Mouse (Mus musculus) forebrain, embryonic 15.5 days (tissue): ENCODE measurements around the gene Rora. TPM values are rescaled to one million over a fixed set of nuclear protein-coding genes. Genes with fewer than 3 reads are reported as not detected.

Experiments
- ATAC-seq: fragments of 200-750 bp; cut with Nextera tagmentation; replicated peaks from 2 replicates; pipeline ENCODE4 v1.8.0; 2017; ENCODE audit warnings: mild to moderate bottlenecking, moderate TSS enrichment, moderate library complexity
- H3K27ac ChIP-seq: fragments of 300-500 bp; sonication (generic); replicated peaks from 2 replicates; pipeline ENCODE4 v1.5.1; 2015; ENCODE audit warnings: mild to moderate bottlenecking, inconsistent platforms
- H3K27me3 ChIP-seq: fragments of 300-500 bp; sonication (generic); 2 replicates; pipeline ENCODE4 v1.6.1; 2015; ENCODE audit warnings: inconsistent platforms
- H3K36me3 ChIP-seq: fragments of 300-500 bp; sonication (generic); 2 replicates; pipeline ENCODE4 v1.6.1; 2015; ENCODE audit warnings: mild to moderate bottlenecking, inconsistent platforms
- H3K4me1 ChIP-seq: fragments of 300-500 bp; sonication (generic); 2 replicates; pipeline ENCODE4 v1.6.1; 2015; ENCODE audit warnings: inconsistent platforms
- H3K4me2 ChIP-seq: fragments of 300-500 bp; sonication (generic); replicated peaks from 2 replicates; pipeline ENCODE4 v1.6.1; 2015; ENCODE audit warnings: mild to moderate bottlenecking, inconsistent platforms
- H3K4me3 ChIP-seq: fragments of 300-500 bp; sonication (generic); 2 replicates; pipeline ENCODE4 v1.5.1; 2015; ENCODE audit warnings: mild to moderate bottlenecking, inconsistent platforms
- H3K9ac ChIP-seq: fragments of 300-500 bp; sonication (generic); replicated peaks from 2 replicates; pipeline ENCODE4 v1.6.1; 2015; ENCODE audit warnings: mild to moderate bottlenecking, inconsistent platforms
- H3K9me3 ChIP-seq: fragments of 300-500 bp; sonication (generic); 2 replicates; pipeline ENCODE4 v1.6.1; 2016; ENCODE audit warnings: inconsistent platforms
- WGBS: fragments of 180-500 bp; shearing (Covaris S2); methylation state at CpG from one replicate; pipeline ENCODE4 v1.1.7; 2015; ENCODE audit warnings: mixed read lengths; 5-methylcytosine and 5-hydroxymethylcytosine counted together
- polyA plus RNA-seq: library from polyadenylated mRNA; unstranded; fragments of >200 nt; fragmentation: Nextera tagmentation; extraction: Ambion mirVana; gene quantifications from 2 replicates; pipeline ENCODE4 v1.2.1, GENCODE M21; 2015

The Rora gene
- polyA plus RNA-seq, 1 experiment from 2014 or later: 11.8 TPM

- no peak overlapping the region for H3K4me2 ChIP-seq
- H3K4me3 ChIP-seq: no peak overlapping the region
- H3K9ac ChIP-seq: no peak overlapping the region
- H3K27ac ChIP-seq: no peak overlapping the region
- ATAC-seq: no peak
- no peaks in the 10 kb centered on the region for H3K36me3 ChIP-seq
- 65% methylated on average over 7 of the region's 7 CpGs for WGBS
- no peaks in the 10 kb centered on the region for H3K4me1 ChIP-seq
- H3K9me3 ChIP-seq: no peaks in the 10 kb centered on the region
- H3K27me3 ChIP-seq: no peaks in the 10 kb centered on the region
These were observed 728.2 kb downstream of the Rora start for GRCm38 (mm10) chr9:69381741-69382140.

- Histone ChIP-seq H3K9ac (no peak overlapping the region), H3K27ac (no peak overlapping the region), H3K36me3 (no peaks in the 10 kb centered on the region), H3K9me3 (no peaks in the 10 kb centered on the region), H3K4me2 (no peak overlapping the region), H3K4me1 (no peaks in the 10 kb centered on the region), H3K27me3 (no peaks in the 10 kb centered on the region), H3K4me3 (no peak overlapping the region)
- no peak for ATAC-seq
- WGBS: 92% methylated on average over 17 of the region's 17 CpGs
These were observed 730.9 kb downstream of the Rora start for GRCm38 (mm10) chr9:69384475-69384874.

- Histone ChIP-seq H3K4me3 (no peak overlapping the region), H3K36me3 (no peaks in the 10 kb centered on the region), H3K9ac (no peak overlapping the region), H3K27ac (no peak overlapping the region), H3K27me3 (no peaks in the 10 kb centered on the region), H3K4me2 (no peak overlapping the region), H3K4me1 (no peaks in the 10 kb centered on the region), H3K9me3 (no peaks in the 10 kb centered on the region)
- WGBS: 81% methylated on average over 1 of the region's 1 CpGs
- ATAC-seq: no peak
These were observed 731.3 kb downstream of the Rora start for GRCm38 (mm10) chr9:69384905-69385304.

GRCm38 (mm10) chr9:69387296-69387695 lies 733.7 kb downstream of the Rora start:
- Histone ChIP-seq H3K4me1 (no peaks in the 10 kb centered on the region), H3K36me3 (no peaks in the 10 kb centered on the region), H3K9ac (no peak overlapping the region), H3K4me2 (no peak overlapping the region), H3K4me3 (no peak overlapping the region), H3K9me3 (no peaks in the 10 kb centered on the region), H3K27me3 (no peaks in the 10 kb centered on the region), H3K27ac (no peak overlapping the region)
- no peak for ATAC-seq
- WGBS: 90% methylated on average over 4 of the region's 4 CpGs

GRCm38 (mm10) chr9:69390631-69391030 lies 737.0 kb downstream of the Rora start:
- no peak for ATAC-seq
- Histone ChIP-seq H3K27me3 (no peaks in the 10 kb centered on the region), H3K27ac (no peak overlapping the region), H3K36me3 (no peaks in the 10 kb centered on the region), H3K4me1 (no peaks in the 10 kb centered on the region), H3K4me2 (no peak overlapping the region), H3K9me3 (no peaks in the 10 kb centered on the region), H3K4me3 (no peak overlapping the region), H3K9ac (no peak overlapping the region)
- 70% methylated on average over 4 of the region's 4 CpGs for WGBS

GRCm38 (mm10) chr9:69394234-69394633 lies 740.6 kb downstream of the Rora start:
- Histone ChIP-seq H3K27ac (no peak overlapping the region), H3K4me2 (no peak overlapping the region), H3K9me3 (no peaks in the 10 kb centered on the region), H3K27me3 (no peaks in the 10 kb centered on the region), H3K4me3 (no peak overlapping the region), H3K36me3 (no peaks in the 10 kb centered on the region), H3K4me1 (peaks cover 9% of the 10 kb centered on the region), H3K9ac (no peak overlapping the region)
- no peak for ATAC-seq
- WGBS: 95% methylated on average over 5 of the region's 5 CpGs

- Histone ChIP-seq H3K36me3 (0 out of 2 replicates have a peak, but pooled peaks cover 2% of the 10 kb centered on the region), H3K27me3 (no peaks in the 10 kb centered on the region), H3K27ac (peak overlapping the region; percentile 90; the same call in 1 of the 2 replicates), H3K4me1 (peaks cover 9% of the 10 kb centered on the region), H3K9ac (peak overlapping the region; percentile 91; the same call in 1 of the 2 replicates), H3K4me3 (peak overlapping the region; percentile 83), H3K9me3 (no peaks in the 10 kb centered on the region), H3K4me2 (peak overlapping the region; percentile 85)
- 60% methylated on average over 2 of the region's 2 CpGs for whole genome bisulfite sequencing
- ATAC-seq: peak; percentile 68
These were observed 743.8 kb downstream of the Rora start for GRCm38 (mm10) chr9:69397432-69397759.

GRCm38 (mm10) chr9:69397760-69398452 lies 744.3 kb downstream of the Rora start, which contains the start of gene Ice2:
TSS of gene Ice2 (plus strand) at chr9:69397906.
- under 1% methylated on average over 53 of the region's 53 CpGs for WGBS
- H3K4me2 ChIP-seq: peak within 1 kb of the TSS; percentile 85
- peak; percentile 92 for ATAC-seq
- 0 out of 2 replicates have a peak, but pooled peaks cover 2% of the 10 kb centered on the region for H3K36me3 ChIP-seq
- H3K27me3 ChIP-seq: no peaks in the 10 kb centered on the region
- H3K4me3 ChIP-seq: peak within 1 kb of the TSS; percentile 83
- no peaks in the 10 kb centered on the region for H3K9me3 ChIP-seq
- peaks cover 9% of the 10 kb centered on the region for H3K4me1 ChIP-seq
- peak within 1 kb of the TSS; percentile 90 for H3K27ac ChIP-seq
- H3K9ac ChIP-seq: peak within 1 kb of the TSS; percentile 91

- peak overlapping the region; percentile 91 for H3K9ac ChIP-seq
- no peaks in the 10 kb centered on the region for H3K9me3 ChIP-seq
- no peak for ATAC-seq
- 18% methylated on average over 10 of the region's 10 CpGs for WGBS
- H3K27me3 ChIP-seq: no peaks in the 10 kb centered on the region
- H3K4me3 ChIP-seq: peak overlapping the region; percentile 83
- H3K27ac ChIP-seq: peak overlapping the region; percentile 90
- 0 out of 2 replicates have a peak, but pooled peaks cover 2% of the 10 kb centered on the region for H3K36me3 ChIP-seq
- peaks cover 9% of the 10 kb centered on the region for H3K4me1 ChIP-seq
- H3K4me2 ChIP-seq: peak overlapping the region; percentile 85
These were observed 744.9 kb downstream of the Rora start for GRCm38 (mm10) chr9:69398453-69398850.

- no peak overlapping the region for H3K9ac ChIP-seq
- H3K36me3 ChIP-seq: 0 out of 2 replicates have a peak, but pooled peaks cover 2% of the 10 kb centered on the region
- H3K4me3 ChIP-seq: no peak overlapping the region
- H3K4me1 ChIP-seq: peaks cover 3% of the 10 kb centered on the region; the same call in 1 of the 2 replicates
- H3K27ac ChIP-seq: no peak overlapping the region
- no peak for ATAC-seq
- no peaks in the 10 kb centered on the region for H3K27me3 ChIP-seq
- no peak overlapping the region for H3K4me2 ChIP-seq
- H3K9me3 ChIP-seq: no peaks in the 10 kb centered on the region
- WGBS: 49% methylated on average over 6 of the region's 6 CpGs
These were observed 751.1 kb downstream of the Rora start for GRCm38 (mm10) chr9:69404671-69405070.

GRCm38 (mm10) chr9:69419476-69419875 lies 765.9 kb downstream of the Rora start:
- no peak overlapping the region for H3K4me3 ChIP-seq
- no peak overlapping the region for H3K4me2 ChIP-seq
- no peaks in the 10 kb centered on the region for H3K9me3 ChIP-seq
- no peak overlapping the region for H3K27ac ChIP-seq
- H3K9ac ChIP-seq: no peak overlapping the region
- H3K4me1 ChIP-seq: no peaks in the 10 kb centered on the region
- peaks cover 32% of the 10 kb centered on the region for H3K36me3 ChIP-seq
- no peak for ATAC-seq
- H3K27me3 ChIP-seq: no peaks in the 10 kb centered on the region
- 98% methylated on average over 1 of the region's 1 CpGs for WGBS

- Histone ChIP-seq H3K27ac (no peak overlapping the region), H3K4me2 (no peak overlapping the region), H3K4me1 (0 out of 2 replicates have a peak, but pooled peaks cover 3% of the 10 kb centered on the region), H3K9me3 (no peaks in the 10 kb centered on the region), H3K36me3 (peaks cover 30% of the 10 kb centered on the region), H3K9ac (no peak overlapping the region), H3K27me3 (no peaks in the 10 kb centered on the region), H3K4me3 (no peak overlapping the region)
- WGBS: 85% methylated on average over 3 of the region's 3 CpGs
- no peak for ATAC-seq
These were observed 776.9 kb downstream of the Rora start for GRCm38 (mm10) chr9:69430531-69430930.
